Mouse (Mus musculus): ENCODE data around the gene Olfr453. TPM values are rescaled to one million over a fixed set of nuclear protein-coding genes. Genes with fewer than 3 reads are reported as not detected.

The Olfr453 gene
- total RNA-seq (2022), result not detected

- DNase-seq (ENCODE audit: low spot score), result no peak
Measured at GRCm38 (mm10) chr6:42739071-42739470, at the start of gene Olfr453. Gene Olfr453 (plus strand): TSS chr6:42739371.

GRCm38 (mm10) chr6:42689761-42690160 is 49.4 kb upstream of the Olfr453 start:
- no peak for DNase-seq (ENCODE audit: low spot score)

- DNase-seq (ENCODE audit: low spot score), result peak; percentile 78
Measured at GRCm38 (mm10) chr6:42692154-42692516, 47.0 kb upstream of the Olfr453 start.

GRCm38 (mm10) chr6:42692517-42693190 is 46.5 kb upstream of the Olfr453 start:
- peak; percentile 85 for DNase-seq (ENCODE audit: low spot score)

GRCm38 (mm10) chr6:42709291-42710211 is 29.6 kb upstream of the Olfr453 start, which contains the start of gene Tcaf1:
Gene Tcaf1 (minus strand): TSS chr6:42710088.
- DNase-seq (ENCODE audit: low spot score), result peak; percentile 74

GRCm38 (mm10) chr6:42714668-42715067 is 24.5 kb upstream of the Olfr453 start:
- no peak for DNase-seq (ENCODE audit: low spot score)

- no peak for DNase-seq (ENCODE audit: low spot score)
Measured at GRCm38 (mm10) chr6:42717973-42718372, 21.2 kb upstream of the Olfr453 start.

- DNase-seq (ENCODE audit: low spot score), result no peak
Measured at GRCm38 (mm10) chr6:42742303-42742702, 3.1 kb downstream of the Olfr453 start.

GRCm38 (mm10) chr6:42747846-42748245 is 8.7 kb downstream of the Olfr453 start:
- no peak for DNase-seq (ENCODE audit: low spot score)

GRCm38 (mm10) chr6:42756104-42756503 is 16.9 kb downstream of the Olfr453 start, which contains the start of gene Olfr38:
Gene Olfr38 (plus strand): TSS chr6:42756404.
- DNase-seq (ENCODE audit: low spot score), result no peak

- no peak for DNase-seq (ENCODE audit: low spot score)
Measured at GRCm38 (mm10) chr6:42777066-42777465, 37.9 kb downstream of the Olfr453 start.

GRCm38 (mm10) chr6:42784793-42785192 is 45.6 kb downstream of the Olfr453 start, which contains the start of gene Olfr452:
Gene Olfr452 (plus strand): TSS chr6:42785093.
- no peak for DNase-seq (ENCODE audit: low spot score)

- no peak for DNase-seq (ENCODE audit: low spot score)
Measured at GRCm38 (mm10) chr6:42790247-42790948, 51.2 kb downstream of the Olfr453 start.

- no peak for DNase-seq (ENCODE audit: low spot score)
Measured at GRCm38 (mm10) chr6:42790949-42791556, 51.9 kb downstream of the Olfr453 start.

GRCm38 (mm10) chr6:42794982-42795381 is 55.8 kb downstream of the Olfr453 start:
- no peak for DNase-seq (ENCODE audit: low spot score)

Other genes starting within 250 kb of the Olfr453 start
- gene Olfr455, start 191.8 kb upstream of the Olfr453 start, total RNA-seq (2022), result not detected
- not detected for gene Tcaf3, start 141.7 kb upstream of the Olfr453 start, total RNA-seq (2022)
- gene Tcaf2, start 94.1 kb upstream of the Olfr453 start, total RNA-seq (2022), result 1 to 10 TPM; 3.1 to 4.0 (median 3.4) TPM
- 10 to 100 TPM in 1 of 4 experiments, 1 to 10 TPM in 3; 8.0 to 10.5 (median 9.3) TPM for gene Tcaf1, start 29.3 kb upstream of the Olfr453 start, total RNA-seq (2022)
- not detected for gene Olfr38, start 17.0 kb downstream of the Olfr453 start, total RNA-seq (2022)
- not detected for gene Olfr452, start 45.7 kb downstream of the Olfr453 start, total RNA-seq (2022)
- not detected for gene Olfr450, start 72.6 kb downstream of the Olfr453 start, total RNA-seq (2022)
- gene Olfr449, start 95.0 kb downstream of the Olfr453 start, total RNA-seq (2022), result not detected
- not detected for gene Olfr448, start 151.1 kb downstream of the Olfr453 start, total RNA-seq (2022)
- not detected for gene Olfr447, start 169.5 kb downstream of the Olfr453 start, total RNA-seq (2022)
- not detected for gene Olfr446, start 182.0 kb downstream of the Olfr453 start, total RNA-seq (2022)
- gene Olfr444, start 209.7 kb downstream of the Olfr453 start, total RNA-seq (2022), result not detected

All from heart, adult 8-10 months (tissue).